Mouse (Mus musculus): ENCODE data around the gene Fibcd1.

Fibcd1 gene

DNA sequence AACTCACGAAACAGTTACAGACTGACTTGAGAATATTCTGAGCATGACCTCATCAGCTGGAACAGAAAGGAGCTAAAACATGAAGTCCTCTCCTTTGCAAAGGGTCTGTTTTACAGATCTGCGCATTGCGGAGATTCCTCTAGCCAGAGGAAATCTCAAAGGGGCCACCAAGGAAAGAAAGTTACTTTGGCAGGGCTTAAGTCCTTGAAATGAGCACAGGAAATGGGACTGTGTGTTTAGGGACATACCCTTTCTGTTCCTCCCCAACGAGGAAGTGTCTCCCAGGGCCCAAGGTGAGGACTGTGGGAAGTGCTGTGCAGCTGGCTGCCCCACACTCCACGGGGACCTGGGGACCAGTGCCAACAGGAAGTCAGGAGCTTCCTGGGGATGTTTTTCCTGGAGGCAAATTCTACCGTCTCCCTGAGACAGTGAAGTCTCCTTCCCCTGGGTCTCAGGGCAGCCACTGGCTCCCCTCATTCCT, 76.1 kb downstream of the Fibcd1 start:
- DNase-seq (ENCODE audit: low spot score in 2 of 2): no peak

DNA sequence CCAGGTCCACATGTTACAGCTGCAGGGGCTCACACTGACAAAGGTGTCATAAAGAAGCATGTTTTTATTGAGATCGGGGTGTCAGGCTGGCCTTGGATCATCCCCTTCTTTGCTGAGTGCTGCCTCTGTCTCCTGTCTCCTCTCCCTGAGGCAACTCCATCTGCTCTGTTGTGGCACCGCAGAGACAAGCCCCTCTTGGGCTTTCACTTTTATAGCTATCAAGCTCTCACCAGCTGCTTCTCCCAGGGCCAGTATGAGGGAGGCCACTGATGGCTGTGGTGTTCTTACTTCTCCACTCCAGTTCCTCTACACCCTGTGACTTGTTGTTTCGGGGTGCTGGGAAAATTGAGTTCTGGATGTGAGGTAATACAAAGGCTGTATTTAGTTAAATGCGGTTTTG, 76.7 kb downstream of the Fibcd1 start:
- no peak for DNase-seq (ENCODE audit: low spot score in 2 of 2)

DNA sequence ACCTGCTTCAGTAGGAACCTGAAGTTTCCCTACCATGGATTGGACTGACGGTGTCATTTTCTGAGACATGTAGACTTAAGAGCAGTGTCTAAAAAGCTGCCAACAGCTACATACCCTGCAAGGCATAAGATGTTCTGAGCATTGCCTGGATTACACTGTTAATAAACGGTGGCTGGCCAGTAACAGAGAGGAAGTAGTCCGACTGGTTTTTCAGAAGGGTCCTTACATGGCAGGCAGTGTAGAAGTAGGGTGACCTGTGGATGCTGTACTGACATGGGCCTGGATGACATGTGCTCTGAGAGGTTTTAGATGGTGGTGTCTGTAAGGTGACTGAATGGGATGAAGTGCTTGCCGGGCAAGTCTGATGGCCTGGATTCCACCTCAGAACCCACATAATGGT, 78.0 kb downstream of the Fibcd1 start:
- no peak for DNase-seq (ENCODE audit: low spot score in 2 of 2)

DNA sequence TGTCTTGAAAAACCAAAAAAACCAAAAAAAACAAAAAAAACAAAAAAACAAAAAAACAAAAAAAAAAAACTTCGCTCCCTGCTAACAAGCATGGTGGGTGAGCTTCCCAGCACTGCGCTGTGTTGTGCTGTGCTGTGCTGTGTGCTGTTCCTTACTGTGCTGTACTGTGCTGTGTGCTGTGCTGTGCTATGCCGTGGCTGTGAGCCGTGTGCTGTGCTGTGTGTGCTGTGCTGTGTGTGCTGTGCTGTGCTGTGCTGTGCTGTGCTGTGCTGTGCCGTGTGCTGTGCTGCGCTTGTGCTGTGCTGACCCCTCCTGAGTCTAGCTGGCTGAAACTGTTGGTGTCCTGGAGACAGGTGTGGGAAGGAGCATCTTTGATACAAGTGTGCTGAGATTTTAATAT, 78.7 kb downstream of the Fibcd1 start:
- DNase-seq (ENCODE audit: low spot score in 2 of 2): no peak

All from right cerebral cortex, postnatal 10 days (tissue).